Mouse (Mus musculus) megakaryocyte, embryonic 14.5 days (primary cell): Measurements from ENCODE around the gene Fbxo31.

Experiments
- FLI1 ChIP-seq: IDR thresholded peaks from 2 replicates; pipeline ENCODE4 v1.6.1; 2012; ENCODE audit warnings: low read length, inconsistent platforms, mixed read lengths
- GATA1 ChIP-seq: IDR thresholded peaks from 3 replicates; pipeline ENCODE4 v1.6.1; 2012; ENCODE audit warnings: mixed read lengths, low read length, inconsistent platforms, borderline replicate concordance

DNA sequence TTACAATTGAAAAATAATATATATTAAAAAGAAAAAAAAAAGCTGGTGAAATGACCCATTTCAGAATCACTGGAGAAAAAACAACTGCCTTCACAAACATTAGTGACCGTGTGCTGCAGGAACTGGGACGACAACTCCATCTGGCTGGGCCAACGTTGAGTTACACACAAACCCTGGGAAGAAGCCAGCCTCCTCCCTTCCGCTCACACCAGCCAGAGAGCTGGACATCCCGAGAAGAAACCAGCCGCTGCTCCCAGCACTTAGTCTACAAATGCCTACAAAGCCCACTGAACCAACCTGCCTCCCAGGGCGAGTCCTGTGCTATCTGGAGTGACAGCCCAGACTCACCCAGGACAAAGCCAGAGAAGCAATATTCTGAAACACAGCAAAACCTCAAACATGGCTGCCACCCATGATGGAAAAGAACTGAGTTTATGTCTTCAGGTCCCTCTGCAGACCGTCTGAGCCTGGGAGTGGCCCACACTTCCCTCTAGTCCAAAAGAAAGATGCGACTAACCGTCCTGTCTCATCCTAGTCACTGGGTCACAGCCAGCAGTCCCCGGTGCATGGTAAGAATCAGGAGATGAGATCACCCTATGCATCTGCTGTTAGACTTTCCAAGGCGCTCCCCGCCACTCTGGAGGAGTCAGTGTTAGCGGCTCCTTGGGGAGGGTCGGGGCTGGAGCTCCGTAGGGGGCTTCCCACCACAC is 16.8 kb downstream of the Fbxo31 start:
- TF ChIP-seq FLI1 (no peak), GATA1 (no peak)
